Mouse (Mus musculus): ENCODE results near the gene Fam131a.

GRCm38 (mm10) chr16:20643911-20644310 is 49.1 kb upstream of the Fam131a start:
- TF ChIP-seq CTCF (IDR thresholded peaks at IDR 0.05; ENCODE audit: low read depth, low read length) (no peak), POLR2A (IDR thresholded peaks at IDR 0.05; ENCODE audit: borderline replicate concordance, low read depth, low read length) (no peak)
